7 mouse cellular contexts compared by ENCODE assay signal in genomic region chr2:121505942-121506882, GRCm38 (mm10). TPM values are rescaled to one million over a fixed set of nuclear protein-coding genes. Genes with fewer than 3 reads are reported as not detected.
DNase-seq lines count a peak whose midpoint lies in the region; ATAC-seq lines count a peak whose summit lies in the region.
"Not testable (repeated sequence)": the region's sequence is repeated elsewhere in the genome, so short reads cannot be mapped to it uniquely, and the experiment has no call there.

Mfap1a (minus strand) TSS chr2:121506665.
Wdr76 (plus strand) TSS chr2:121506723.

- not testable (repeated sequence) for H3K4me1 ChIP-seq in intestine, embryonic 16.5 days (ENCODE audit: control insufficient read depth, insufficient read depth, low read length); midbrain, embryonic 11.5 days (ENCODE audit: control insufficient read depth, insufficient read depth, low read length)

- intact Hi-C loops in gastrocnemius, postnatal 36 days (cut with DNase I): not testable (repeated sequence)
- intact Hi-C loops in left cerebral cortex, postnatal 36 days (cut with DNase I): loop anchor here (5.0 kb wide), 1 partner anchor 34 kb away; the partner anchor contains the start of gene Mfap1b

- peak; percentile 95 for ATAC-seq in intestine, embryonic 16.5 days
- peak; percentile 94 for ATAC-seq in midbrain, embryonic 11.5 days (ENCODE audit: low FRiP score)

- H3K36me3 ChIP-seq in intestine, embryonic 16.5 days (ENCODE audit: control insufficient read depth, insufficient read depth, low read length); midbrain, embryonic 11.5 days (ENCODE audit: control insufficient read depth, insufficient read depth, low read length): not testable (repeated sequence)

- not testable (repeated sequence) for H3K27me3 ChIP-seq in intestine, embryonic 16.5 days (replicated peaks; ENCODE audit: control insufficient read depth, insufficient read depth, low read length); midbrain, embryonic 11.5 days (ENCODE audit: control insufficient read depth, insufficient read depth, low read length)

- H3K9ac ChIP-seq in intestine, embryonic 16.5 days (ENCODE audit: low read depth, low read length): peak within 1 kb of the TSS; percentile 68
- H3K9ac ChIP-seq in midbrain, embryonic 11.5 days (ENCODE audit: low read length): peak within 1 kb of the TSS; percentile 65

- WGBS in intestine, embryonic 16.5 days: 4% methylated on average over 40 of the region's 42 CpGs
- 4% methylated on average over 40 of the region's 42 CpGs for WGBS in midbrain, embryonic 11.5 days

- peak; percentile 88 for DNase-seq in adrenal gland, adult 2 months
- peak; percentile 81 for DNase-seq in embryo, embryonic 11.5 days (ENCODE audit: low read depth, low spot score)
- peak; percentile 71 to 73 for DNase-seq in gastrocnemius, postnatal 36 days
- DNase-seq in left cerebral cortex, postnatal 36 days (ENCODE audit: low spot score in 2 of 2): peak; percentile 81 to 82
- DNase-seq in midbrain, embryonic 11.5 days (ENCODE audit: low spot score, missing footprints): peak; percentile 98
- peak; percentile 82 for DNase-seq in skeletal muscle tissue, adult 2 months (ENCODE audit: low read depth, low spot score)

- not testable (repeated sequence) for H3K27ac ChIP-seq in intestine, embryonic 16.5 days (ENCODE audit: low read length); midbrain, embryonic 11.5 days (ENCODE audit: low read depth, low read length)

- peak within 1 kb of the TSS; percentile 56 for H3K4me3 ChIP-seq in intestine, embryonic 16.5 days (ENCODE audit: low read length)
- H3K4me3 ChIP-seq in midbrain, embryonic 11.5 days (ENCODE audit: low read depth, low read length): peak within 1 kb of the TSS; percentile 52

- H3K4me2 ChIP-seq in intestine, embryonic 16.5 days (ENCODE audit: low read depth, low read length): peak within 1 kb of the TSS; percentile 67
- H3K4me2 ChIP-seq in midbrain, embryonic 11.5 days: peak within 1 kb of the TSS; percentile 69

- H3K9me3 ChIP-seq in intestine, embryonic 16.5 days (ENCODE audit: control insufficient read depth, low read length); midbrain, embryonic 11.5 days (ENCODE audit: control insufficient read depth, low read length): not testable (repeated sequence)

RNA-seq across cellular contexts. Expression of gene Mfap1a, which starts in this region (rescaled TPM):
- total RNA-seq in adrenal gland, adult 2 months (2021): 10 to 100 TPM; 30.0 to 37.3 TPM
- polyA plus RNA-seq in adrenal gland, adult 2 months (2012; rRNA removed): 0.68 and 0.79 TPM in 2 replicates
- total RNA-seq in gastrocnemius, postnatal 36 days (2021): 10 to 100 TPM; 12.8 to 15.7 TPM
- polyA plus RNA-seq in intestine, embryonic 16.5 days (2015; fragmentation: Nextera tagmentation; extraction: Ambion mirVana): 18.7 and 21.5 TPM in 2 replicates
- 10 to 100 TPM; 33.0 to 34.3 TPM for total RNA-seq in left cerebral cortex, postnatal 36 days (2021)
- polyA plus RNA-seq in midbrain, embryonic 11.5 days (2014; fragmentation: Nextera tagmentation; extraction: Ambion mirVana): 27.0 and 27.9 TPM in 2 replicates

RNA-seq across cellular contexts. Expression of gene Wdr76, which starts in this region (rescaled TPM):
- 1 to 10 TPM; 2.6 to 5.4 TPM for total RNA-seq in adrenal gland, adult 2 months (2021)
- 0.46 and 0.66 TPM in 2 replicates for polyA plus RNA-seq in adrenal gland, adult 2 months (2012; rRNA removed)
- 1 to 10 TPM; 1.7 to 2.0 TPM for total RNA-seq in gastrocnemius, postnatal 36 days (2021)
- 4.8 and 5.0 TPM in 2 replicates for polyA plus RNA-seq in intestine, embryonic 16.5 days (2015; fragmentation: Nextera tagmentation; extraction: Ambion mirVana)
- total RNA-seq in left cerebral cortex, postnatal 36 days (2021): 1 to 10 TPM; 4.7 to 4.9 TPM
- 13.4 and 14.6 TPM in 2 replicates for polyA plus RNA-seq in midbrain, embryonic 11.5 days (2014; fragmentation: Nextera tagmentation; extraction: Ambion mirVana)

Comparison
In these comparisons a context has a peak if more than half of its experiments do, and no peak if none do; other contexts are left out.
1. RNA of gene Mfap1a (polyA plus RNA-seq): 27.0 to 27.9 TPM in midbrain, embryonic 11.5 days and 18.7 to 21.5 TPM in intestine, embryonic 16.5 days; 0.68 to 0.79 TPM in adrenal gland, adult 2 months; every median in the first group is over 10 times any median in the second.
2. Peak in every context shown above with its lines, with median percentiles within 50 percentile points of each other: DNase-seq.